Mouse (Mus musculus): ENCODE data around the gene Cad.

Gene Cad

DNA sequence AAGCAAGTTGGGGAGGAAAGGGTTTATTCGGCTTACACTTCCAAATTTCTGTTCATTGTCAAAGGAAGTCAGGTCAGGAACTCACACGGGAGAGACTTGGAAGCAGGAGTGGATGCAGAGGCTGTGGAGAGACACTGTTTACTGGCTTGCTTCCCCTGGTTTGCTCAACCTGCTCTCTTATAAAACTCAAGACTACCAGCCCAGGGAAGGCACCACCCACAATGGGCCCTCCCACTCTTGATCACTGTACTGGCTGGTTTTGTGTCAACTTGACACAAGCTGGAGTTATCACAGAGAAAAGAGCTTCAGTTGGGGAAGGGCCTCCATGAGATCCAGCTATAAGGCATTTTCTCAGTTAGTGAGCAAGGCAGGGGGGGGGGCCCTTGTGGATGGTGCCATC lies 16.5 kb downstream of the Cad start:
- DNase-seq: no peak

DNA sequence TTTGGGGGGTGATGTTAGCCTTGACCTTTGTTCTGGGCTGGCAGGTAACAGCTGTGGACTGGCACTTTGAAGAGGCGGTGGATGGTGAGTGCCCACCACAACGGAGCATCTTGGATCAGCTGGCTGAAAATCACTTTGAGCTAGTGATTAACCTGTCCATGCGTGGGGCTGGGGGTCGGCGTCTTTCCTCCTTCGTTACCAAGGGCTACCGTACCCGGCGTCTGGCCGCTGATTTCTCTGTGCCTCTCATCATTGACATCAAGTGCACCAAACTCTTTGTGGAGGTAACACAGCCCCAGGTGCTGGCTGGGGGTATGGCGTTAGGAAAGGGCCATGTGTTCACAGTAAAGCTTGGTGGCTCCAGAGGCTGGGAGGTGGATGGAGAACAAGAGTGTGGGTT lies 17.2 kb downstream of the Cad start:
- no peak for DNase-seq

DNA sequence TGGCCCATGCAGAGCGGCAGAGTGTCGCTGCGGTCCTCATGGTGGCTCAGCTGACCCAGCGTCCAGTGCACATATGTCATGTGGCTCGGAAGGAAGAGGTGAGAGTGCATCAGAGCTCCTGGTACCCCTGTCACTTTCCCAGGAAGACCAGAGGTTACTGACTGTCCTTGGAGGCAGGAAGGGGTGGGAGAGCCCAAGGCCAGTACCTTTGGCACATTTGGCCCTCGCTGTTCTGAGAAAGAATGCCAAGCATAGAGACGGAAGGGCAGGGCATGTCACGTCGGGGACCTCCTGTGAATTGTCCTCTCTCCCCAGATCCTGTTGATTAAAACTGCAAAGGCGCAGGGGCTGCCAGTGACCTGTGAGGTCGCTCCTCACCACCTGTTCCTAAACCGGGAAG lies 18.6 kb downstream of the Cad start:
- no peak for DNase-seq

DNA sequence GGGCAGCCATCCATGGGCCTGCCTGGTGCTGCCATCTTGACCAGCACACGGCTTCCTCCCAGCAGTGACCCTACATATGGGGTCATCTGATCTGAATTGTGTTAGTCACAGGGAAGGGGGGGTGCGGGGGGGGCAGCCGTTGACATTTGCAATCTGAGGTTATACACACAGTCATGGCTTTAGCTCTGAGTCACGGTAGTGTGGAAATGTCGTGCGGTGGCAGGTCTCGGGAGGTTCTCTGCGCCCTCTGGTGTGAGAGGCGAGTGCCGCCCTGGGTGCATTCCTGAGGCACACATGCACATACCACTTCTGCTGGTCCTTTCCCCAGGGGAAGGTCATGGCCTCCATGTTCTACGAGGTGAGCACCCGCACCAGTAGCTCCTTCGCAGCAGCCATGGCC lies 21.8 kb downstream of the Cad start:
- DNase-seq: no peak

DNA sequence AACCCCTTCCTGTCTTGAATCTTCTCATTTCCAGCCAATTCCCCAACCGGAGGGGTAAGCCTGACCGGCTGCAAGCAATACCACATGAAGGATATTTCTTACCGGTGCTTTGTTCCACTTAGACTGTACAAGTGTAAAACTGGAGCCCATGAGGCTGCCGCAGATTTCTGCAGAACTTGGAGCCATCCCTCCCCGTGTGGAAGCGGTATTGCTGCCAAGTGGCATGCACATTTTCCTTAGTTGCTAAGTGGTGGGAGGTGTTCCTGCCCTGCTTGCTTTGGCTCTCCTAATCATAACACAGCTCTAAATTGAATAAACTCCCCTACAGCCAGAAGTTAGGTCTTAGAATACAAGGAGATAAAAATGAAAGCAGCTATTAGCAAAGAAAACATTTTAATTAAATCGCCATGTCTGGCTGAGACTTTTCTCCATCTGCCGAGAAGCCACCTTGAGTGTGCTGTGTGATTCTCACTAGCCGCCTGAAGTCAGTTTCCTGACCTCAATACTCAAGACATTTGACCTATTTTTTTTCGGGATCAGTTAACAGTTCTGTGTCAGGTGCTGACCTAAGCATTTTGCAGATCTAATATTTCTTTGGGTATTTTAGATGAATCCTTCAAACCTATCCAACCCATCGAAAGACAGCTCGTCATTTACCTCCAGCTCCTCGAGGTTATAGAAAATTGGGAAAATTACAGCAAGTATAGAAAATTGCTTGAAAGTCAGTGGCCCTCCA lies 25.6 kb downstream of the Cad start:
- DNase-seq: no peak

DNA sequence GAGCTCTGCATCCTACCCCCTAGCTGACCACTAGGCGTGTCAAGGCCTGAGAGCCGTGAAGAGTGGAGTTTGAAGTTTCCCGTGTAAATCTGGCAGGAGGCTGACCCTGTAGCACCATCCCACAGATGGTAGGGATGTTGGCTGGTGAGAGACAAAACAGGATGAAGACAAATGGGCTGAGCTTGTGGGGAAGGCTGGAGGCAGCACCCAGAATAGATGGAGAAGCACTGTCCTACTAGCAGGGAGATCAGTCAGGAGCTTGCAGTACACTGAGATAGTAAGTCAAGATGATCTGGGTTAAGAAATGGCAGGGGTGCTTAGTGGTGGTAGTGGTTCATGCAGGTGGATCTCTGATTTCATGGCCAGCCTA lies 26.2 kb downstream of the Cad start:
- no peak for DNase-seq

DNA sequence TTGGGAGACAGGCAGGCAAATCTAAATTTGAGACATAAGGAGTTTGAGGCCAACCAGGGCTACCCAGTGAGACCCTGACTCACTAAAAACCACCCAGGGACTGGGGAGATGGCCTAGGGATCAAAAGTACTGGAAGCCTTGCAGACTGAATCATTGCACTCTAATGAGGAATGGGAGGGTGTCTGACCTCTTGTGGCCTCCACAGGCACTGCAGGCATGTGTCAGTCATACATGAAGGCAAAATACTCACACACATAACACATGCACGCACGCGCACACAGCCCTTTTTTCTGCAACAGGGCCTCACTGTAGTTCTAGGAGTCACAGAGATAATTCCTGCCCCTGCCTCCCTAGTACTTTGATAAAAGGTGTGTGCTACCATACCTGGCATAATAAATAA lies 26.8 kb downstream of the Cad start:
- peak; percentile 67 for DNase-seq

DNA sequence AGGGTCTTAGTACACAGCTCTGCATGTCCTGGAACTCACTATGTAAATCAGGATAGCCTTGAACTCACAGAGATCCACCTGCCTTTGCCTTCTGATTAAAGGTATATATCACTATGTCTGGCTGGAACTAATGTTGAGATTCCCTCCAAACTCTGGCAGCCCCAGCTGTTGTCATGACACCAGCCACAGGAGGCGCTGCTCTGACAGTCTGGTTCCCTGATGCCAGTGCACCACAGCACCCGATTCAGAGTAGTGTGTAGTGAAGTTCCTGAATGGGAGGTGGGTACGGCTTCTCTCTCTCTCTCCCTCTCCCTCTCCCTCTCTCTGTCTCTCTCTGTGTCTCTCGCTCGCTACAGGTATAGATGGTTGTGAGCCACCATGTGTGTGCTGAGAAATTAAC lies 27.8 kb downstream of the Cad start:
- DNase-seq: peak; percentile 77

DNA sequence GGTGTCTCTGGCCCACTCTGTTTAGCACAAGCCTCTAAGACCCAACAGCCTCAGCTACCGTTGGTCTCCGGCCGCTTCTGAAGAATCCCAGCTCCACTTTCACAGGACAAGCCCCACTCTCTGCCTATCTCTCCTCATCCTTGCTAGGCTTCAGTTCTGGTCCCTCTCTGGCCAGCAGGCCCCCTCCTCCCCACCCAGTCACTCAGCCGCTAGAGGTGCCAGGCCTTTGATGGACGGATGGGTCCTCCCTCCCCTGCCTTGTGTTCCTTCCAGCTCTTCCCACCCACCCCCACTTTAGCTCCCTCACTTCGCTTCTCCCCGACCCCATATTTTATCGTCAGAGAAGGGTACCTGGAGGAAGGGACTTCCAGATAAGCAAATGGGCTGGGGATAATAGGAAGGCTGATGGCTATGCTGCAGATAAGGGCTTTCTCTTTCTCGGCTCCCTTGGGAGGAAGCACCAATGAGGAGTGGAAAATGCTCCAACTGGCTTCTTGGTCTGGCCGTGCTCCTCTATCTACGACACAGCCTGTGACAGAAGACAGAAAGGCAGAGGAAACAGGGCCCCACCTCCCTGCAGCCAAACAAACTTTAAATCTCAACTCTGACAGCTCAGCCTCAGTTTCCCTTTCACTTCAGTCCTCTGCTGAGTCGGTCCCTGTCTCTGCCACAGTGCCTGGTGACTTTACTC lies 28.5 kb downstream of the Cad start:
- DNase-seq: no peak

DNA sequence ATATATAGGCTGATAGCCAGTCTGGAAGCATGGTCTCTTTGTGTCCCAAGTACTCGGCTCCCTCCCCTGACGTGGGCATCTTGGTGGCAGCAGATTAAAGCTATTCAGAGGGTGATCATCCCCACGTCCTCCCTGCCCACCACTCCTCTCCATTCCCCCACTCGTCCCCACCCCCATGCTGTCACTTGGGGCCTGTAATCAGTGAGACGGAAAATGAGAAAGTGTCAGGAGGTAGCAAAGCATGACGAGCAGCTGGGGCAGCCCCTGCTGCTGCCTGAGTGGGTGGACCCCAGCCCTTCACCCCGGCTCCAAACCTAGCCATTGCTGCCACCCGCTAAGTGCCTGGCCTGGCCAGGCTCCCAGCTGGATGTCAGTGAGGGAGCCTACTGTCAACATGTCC lies 29.4 kb downstream of the Cad start:
- no peak for DNase-seq

DNA sequence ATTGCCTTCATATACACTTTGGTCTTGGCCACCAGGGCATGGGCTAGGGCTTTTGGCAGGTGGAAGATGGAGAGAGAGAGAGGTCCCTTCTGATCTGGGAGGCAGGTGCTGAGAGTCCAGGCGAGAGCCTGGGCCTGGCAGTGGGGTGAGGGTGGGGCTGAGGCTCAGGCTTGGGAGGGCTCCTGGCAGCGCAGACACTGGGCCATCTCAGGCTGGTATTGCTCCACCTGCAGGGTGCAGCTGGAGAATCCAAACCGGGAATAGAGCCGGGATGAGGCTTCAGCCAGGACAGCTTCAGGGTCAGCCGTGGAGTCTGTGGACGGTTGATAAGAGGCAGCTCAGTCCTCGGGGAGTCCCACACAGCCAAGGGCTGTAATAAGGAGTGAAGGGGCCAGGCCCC lies 32.0 kb downstream of the Cad start:
- no peak for DNase-seq

DNA sequence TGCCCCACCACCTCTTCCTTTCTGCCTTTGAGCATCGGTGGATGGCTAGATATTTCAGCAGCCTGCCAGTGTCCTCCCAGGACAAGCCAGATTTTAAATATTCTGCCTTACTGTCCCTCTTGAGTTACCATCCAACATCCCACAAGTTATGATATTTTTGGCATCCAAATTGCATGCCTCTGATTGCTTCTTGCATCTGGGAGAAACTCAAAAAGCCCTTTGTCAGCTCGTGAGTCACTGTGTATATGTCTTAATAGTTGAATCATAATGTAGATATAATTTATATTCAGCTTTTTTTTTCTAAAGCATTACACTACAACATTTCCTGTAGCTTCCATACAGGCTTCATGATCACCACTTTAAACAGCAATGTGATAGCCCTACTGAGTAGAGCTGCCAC lies 32.6 kb downstream of the Cad start:
- no peak for DNase-seq

DNA sequence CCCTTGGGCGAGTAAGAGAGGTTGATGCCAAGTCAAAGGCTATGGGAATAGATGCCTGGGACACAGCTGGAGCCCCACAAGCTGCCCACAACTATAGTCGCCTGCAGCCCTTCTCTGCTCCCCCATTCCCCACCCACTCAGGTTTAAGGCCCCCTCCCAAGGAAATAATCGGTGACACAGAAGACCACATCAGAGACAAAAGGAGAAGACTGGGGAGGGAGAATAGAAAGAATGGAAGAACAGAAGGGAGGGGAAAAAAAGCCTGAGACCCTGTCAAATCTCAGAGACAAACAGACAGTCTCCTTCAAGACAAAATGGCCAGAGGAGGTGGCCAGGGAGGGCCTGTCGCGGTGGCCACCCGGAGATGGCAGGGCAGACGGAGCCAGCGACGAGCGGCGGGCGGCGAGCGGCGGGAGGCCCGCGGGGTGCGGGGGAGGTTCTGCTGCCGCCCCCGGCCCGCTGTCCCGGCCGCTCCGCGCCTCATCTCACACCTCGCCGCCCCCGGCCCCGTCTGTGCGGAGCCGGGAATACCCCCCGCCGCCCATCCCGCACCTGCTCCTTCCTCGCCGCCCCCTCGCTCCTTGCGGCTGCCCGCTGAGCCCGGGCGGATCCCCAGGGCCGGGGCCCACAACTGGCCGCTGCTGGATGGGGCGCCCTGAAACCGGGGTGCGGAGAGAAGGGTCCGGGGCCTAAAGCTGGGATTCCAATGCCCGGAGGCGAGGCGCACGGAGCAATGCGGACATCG lies 37.8 kb downstream of the Cad start:
- DNase-seq: no peak

DNA sequence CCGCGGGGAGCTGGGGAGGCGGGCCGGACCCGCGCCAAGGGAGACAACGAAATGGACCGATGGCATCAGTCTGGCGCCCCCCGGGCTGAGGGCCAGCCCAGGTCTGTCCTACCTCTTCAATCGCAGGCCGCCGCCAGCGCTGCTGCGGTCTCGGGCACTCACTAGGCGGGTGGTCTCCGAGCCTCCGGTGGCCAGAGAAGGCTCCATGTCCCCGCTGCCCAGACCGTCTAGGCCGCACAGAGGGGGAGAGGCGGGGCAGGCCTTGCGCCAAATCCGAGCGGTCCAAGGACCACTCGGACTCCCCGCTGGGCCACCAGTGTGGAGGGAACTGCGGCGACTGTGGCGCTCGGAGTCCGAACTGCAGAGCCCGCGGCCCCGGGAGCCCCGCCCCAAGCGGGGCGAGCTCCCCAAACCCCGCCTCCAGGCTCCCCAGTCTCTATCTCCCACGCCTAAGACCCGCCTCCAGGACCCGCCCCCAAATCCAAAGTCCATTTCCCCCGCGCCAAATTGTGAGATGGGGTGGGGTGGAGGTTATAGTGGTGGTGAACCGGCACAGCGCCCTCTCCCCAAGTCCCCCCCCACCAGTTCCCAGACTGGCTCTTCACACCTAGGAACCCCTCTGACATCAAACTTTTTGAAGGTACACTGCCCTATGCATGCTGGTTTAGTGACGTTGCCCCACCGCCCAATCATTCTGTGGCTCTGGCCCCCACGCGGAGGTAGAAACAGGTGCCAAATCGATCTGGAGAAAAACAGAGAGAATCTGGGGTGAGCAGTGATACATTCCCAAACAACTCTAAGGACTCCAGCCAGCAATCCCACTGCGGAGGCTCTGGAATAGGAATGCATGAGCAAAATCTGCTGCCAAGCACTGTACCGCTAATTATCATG lies 38.8 kb downstream of the Cad start:
- DNase-seq: peak; percentile 68

DNA sequence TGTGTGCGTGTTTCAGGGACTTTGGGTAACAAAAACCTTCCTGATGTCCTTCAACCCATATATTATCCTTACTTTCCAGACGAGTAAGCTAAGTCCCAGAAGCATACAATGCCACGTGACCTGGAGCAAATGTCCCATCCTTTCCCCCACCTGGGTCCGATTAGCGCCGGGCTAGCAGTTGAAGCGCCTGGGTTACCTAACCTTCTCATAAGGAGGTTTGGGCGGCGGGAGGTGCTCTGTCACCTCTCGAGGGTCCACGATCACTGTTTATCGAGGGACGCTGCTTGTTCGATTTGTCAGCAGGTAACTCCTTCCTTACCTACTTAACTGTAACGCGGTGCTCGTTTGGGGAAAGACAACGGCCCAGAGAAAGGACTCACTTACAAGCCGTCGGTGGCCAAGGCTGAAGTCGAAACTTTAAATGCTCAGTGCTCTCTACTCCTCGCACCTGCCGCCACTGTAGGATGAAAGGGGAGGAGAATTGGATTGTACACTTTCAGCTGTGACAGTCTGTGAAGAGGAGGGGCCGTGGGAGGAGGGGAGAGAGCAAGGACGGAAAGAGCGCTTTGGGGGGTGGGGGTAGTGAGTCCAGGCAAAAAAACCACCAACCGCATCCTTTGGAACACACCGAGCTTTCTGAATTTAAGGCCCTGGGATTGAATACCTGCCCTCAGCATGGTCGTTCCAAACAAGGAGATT lies 39.7 kb downstream of the Cad start:
- peak; percentile 55 for DNase-seq

DNA sequence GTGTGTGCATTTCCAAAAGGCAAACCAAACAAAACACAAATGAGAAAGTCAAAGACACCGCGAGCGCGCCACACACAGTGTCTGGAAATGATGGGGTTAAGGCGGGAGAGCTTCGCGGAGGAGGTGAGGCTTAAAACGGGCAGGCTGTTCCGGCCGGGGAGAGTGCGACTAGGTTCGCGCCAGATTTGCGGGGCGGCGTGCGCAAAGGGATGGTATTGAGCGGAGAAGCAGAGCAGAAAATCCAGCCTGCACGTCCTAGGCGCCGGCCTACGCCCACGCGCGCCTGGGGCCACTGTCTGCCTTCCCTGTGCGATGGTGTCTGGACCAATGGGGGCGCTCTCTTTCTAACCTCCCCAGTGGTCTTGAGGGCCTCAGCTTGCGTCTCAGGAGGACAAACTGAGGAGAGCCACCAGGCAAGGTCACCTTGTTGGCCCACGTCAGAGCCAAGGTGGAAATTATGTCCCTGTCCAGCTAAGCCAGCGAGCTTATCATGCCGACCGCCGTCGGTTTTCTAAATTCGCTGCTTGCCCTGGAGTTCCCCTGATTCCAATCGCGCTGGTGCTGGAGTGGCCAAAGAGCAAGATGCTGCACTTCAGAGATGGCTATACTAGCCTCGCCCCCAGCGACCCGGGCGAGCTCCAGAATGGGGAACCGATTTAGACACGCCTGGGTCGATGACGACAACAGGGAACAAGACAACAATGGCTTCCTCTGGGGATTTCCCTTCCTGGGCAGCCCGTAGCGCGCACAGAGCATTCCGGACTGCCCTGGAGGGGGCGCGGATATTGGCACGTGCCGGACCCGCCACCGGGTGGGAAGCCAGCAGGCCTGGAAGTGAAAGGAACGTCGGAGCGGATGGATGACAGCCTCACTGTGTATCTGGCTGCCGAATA lies 40.5 kb downstream of the Cad start:
- peak; percentile 49 for DNase-seq

DNA sequence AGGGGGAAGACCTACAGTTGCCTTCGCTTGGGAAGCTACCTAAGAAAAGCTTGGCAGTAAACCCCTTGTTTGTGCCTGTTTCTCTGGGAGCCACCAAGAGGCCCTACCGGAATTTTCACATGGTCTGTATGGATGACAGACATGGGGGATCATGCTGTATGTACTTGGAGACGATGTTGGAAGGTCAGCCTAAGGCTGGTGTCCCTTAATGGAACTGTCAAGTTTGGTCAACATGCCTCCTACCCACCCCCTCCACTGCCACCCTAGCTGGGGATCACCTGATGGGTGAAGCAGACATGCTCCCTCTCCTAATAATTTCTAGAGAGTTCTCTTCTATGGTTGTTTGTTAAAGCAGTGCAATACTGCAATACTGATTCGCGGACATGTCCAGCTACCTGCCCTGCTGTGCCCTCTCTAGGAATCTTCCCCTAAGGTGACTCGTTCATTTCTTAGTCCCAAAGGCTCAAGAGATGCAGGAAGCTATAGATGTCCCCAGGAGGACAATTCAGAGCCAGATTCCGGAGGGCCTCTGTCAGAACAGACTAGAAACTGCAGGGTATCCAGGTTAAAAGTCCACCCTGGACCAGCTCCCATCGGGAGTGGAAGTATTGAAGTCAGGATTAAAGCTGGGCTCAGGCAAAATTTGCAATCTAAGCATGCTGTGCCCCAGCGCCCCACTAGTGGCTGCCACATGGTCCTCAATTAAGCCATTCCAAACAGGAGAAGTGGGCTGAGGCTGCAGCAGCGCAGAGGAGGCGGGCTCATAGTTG lies 41.3 kb downstream of the Cad start:
- no peak for DNase-seq

DNA sequence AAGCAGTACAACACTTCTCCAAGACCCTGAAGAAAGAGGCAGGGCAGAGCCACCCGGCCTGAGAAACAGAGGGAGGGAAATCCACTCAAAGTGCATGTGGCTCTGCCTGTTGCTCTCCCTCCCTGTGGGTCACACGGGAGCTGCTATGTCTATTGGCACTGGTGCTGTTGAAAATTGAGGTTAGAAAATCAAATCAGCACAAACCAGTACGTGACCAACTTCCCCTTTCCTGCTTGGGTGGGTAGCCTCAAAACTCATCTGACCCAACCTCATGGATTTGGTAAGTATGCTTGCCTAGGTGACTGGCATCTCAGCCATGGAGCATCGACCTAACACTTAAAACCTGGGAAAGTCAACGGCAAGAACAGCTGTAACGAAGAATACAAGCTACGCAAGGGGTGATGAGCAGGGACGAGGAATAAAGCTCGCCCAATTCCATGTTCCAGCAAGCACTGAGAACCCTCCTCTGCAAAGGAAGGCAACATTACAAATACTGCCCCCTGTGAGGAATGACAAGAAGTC lies 51.3 kb downstream of the Cad start, which contains the start of gene Dnajc5g:
TSS of gene Dnajc5g (plus strand) at position 472 of the 522 bp plus-strand sequence.
- DNase-seq: no peak

DNA sequence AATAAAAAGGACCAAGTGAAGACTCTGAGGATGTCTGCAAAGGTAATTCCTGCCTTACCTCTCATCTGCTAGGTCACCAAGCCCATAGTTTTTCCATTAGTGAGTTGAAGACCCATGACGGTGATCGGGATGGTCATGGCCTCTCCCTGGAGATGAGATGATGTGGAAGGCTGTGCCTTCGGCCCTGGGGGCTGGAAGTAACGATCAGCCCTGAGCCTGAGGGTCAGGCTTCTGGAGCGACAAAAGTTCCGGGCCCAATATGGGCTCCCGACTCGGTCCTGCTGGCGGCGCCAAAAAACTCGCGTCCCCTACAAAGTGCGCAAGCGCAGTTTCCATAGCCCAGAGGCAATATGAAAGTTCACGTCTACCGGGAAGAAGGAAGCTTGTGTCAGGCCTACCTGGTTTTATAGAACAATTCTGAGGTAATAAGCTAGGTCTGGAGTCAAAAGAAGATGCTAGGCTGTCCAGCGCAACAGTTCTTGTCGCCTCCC lies 53.5 kb downstream of the Cad start, which contains the start of gene Slc30a3:
TSS of gene Slc30a3 (minus strand) at position 238 of the 491 bp plus-strand sequence.
- DNase-seq: no peak

DNA sequence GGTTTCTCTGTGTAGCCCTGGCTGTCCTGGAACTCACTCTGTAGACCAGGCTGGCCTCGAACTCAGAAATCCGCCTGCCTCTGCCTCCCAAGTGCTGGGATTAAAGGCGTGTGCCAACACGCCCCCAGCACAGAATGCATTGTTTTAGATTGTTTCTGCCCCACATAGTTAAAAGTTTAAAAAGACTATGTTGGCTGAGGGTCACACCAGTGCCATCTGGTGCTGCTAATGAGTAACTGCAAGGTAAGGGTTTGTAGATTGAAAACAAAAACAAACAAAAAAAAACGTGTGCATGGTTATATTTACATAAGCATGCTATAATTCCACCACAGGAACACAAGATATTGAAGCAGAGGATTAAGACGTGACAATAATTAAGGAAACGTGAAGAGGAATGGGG lies 56.2 kb downstream of the Cad start:
- no peak for DNase-seq

All from thymus, postnatal 14 days (tissue).